Mouse (Mus musculus) intestine, postnatal 0 days (tissue): ENCODE measurements at regions not wholly inside any gene's neighbourhood (a gene's known extent, or its start where the extent isn't known, plus 50 kb on each side); places are given as distances from the start of the nearest gene placed in this dataset.
A peak's percentile ranks its signal among the peaks of the same experiment; 100 is the strongest.

ENCODE experiments used
- ATAC-seq: fragments of 200-750 bp; cut with Nextera tagmentation; 2 replicates; pipeline ENCODE4 v1.8.0; 2017; ENCODE audit warnings: mild to moderate bottlenecking, moderate TSS enrichment, moderate library complexity
- H3K27ac ChIP-seq: fragments of 300-500 bp; sonication (generic); 2 replicates; pipeline ENCODE4 v1.5.1; 2014; ENCODE audit warnings: mild to moderate bottlenecking, low read depth, low read length, moderate library complexity
- H3K27me3 ChIP-seq: fragments of 300-500 bp; sonication (generic); replicated peaks from 2 replicates; pipeline ENCODE4 v1.6.1; 2014; ENCODE audit warnings: low read length, mixed read lengths; ENCODE audit not compliant: control insufficient read depth, insufficient read depth
- H3K36me3 ChIP-seq: fragments of 300-500 bp; sonication (generic); 2 replicates; pipeline ENCODE4 v1.6.1; 2014; ENCODE audit warnings: mild to moderate bottlenecking, moderate library complexity; ENCODE audit not compliant: control insufficient read depth, insufficient read depth
- H3K4me1 ChIP-seq: fragments of 300-500 bp; sonication (generic); replicated peaks from 2 replicates; pipeline ENCODE4 v1.6.1; 2014; ENCODE audit warnings: antibody characterized with exemption, low read length, mixed read lengths; ENCODE audit not compliant: control insufficient read depth, insufficient read depth
- H3K4me2 ChIP-seq: fragments of 300-500 bp; sonication (generic); replicated peaks from 2 replicates; pipeline ENCODE4 v1.6.1; 2014; ENCODE audit warnings: low read depth, mild to moderate bottlenecking, moderate library complexity
- H3K4me3 ChIP-seq: fragments of 300-500 bp; sonication (generic); 2 replicates; pipeline ENCODE4 v1.5.1; 2014; ENCODE audit warnings: low read depth, low read length
- H3K9ac ChIP-seq: fragments of 300-500 bp; sonication (generic); 2 replicates; pipeline ENCODE4 v1.6.1; 2014; ENCODE audit warnings: mild to moderate bottlenecking, low read depth, low read length
- H3K9me3 ChIP-seq: fragments of 300-500 bp; sonication (generic); 2 replicates; pipeline ENCODE4 v1.6.1; 2016; ENCODE audit warnings: mixed run types; ENCODE audit not compliant: control insufficient read depth
- CTCF ChIP-seq: sonication (generic); IDR thresholded peaks from 2 replicates; pipeline ENCODE4 v1.5.1; 2016; ENCODE audit warnings: low read depth, mild to moderate bottlenecking, control low read depth, antibody characterized with exemption, moderate library complexity
- WGBS: fragments of 180-500 bp; shearing (Covaris S2); extraction: QIAGEN DNeasy Blood & Tissue Kit; methylation state at CpG from one replicate; pipeline ENCODE4 v1.1.7; 2014; 5-methylcytosine and 5-hydroxymethylcytosine counted together

GRCm38 (mm10) chr3:42110976-42111847 lies 368.8 kb downstream of the D3Ertd751e start:
- H3K36me3 ChIP-seq = no peaks in the 10 kb centered on the region
- no peaks in the 10 kb centered on the region for H3K9me3 ChIP-seq
- peak; percentile 83 for TF ChIP-seq CTCF
- whole genome bisulfite sequencing = 39% methylated on average over 13 of the region's 13 CpGs
- no peak overlapping the region; the same call in 1 of the 2 replicates for H3K4me2 ChIP-seq
- H3K4me1 ChIP-seq = no peaks in the 10 kb centered on the region
- no peak for ATAC-seq
- H3K27ac ChIP-seq = no peak overlapping the region
- H3K9ac ChIP-seq = no peak overlapping the region
- no peaks in the 10 kb centered on the region for H3K27me3 ChIP-seq
- H3K4me3 ChIP-seq = no peak overlapping the region

DNA sequence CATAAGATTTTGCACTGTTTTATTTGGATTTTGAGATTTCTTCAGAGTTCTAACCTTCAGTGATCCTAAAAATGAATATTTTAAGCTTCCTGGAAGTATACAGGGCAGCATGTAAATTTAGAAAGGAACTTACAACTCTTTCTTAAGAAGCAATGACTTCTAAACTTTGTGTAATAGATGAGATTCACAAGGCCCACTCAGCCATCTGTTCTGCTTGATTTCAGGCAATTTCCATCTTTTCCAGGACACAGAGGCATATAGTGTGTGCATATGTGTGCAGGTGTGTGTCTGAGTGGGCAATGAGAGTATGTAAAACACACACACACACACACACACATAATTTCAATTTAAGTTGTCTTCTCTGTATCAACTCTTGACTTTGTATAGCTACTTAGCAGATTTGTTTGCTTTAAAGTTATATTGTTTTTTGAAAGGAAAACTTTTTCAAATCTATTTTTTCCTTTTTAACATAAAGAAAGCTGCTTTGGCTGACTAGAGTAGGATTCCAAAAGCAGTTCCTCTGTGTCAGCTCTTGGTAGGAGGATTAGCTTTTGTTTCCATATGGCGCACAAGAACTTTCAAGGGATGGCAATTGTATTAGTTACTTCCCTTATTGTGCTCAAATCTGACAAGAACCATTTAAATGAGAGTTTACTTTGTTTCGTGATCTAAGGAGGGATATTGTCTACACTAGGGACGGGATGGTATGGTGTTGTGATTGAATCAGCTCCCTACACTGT lies 387.6 kb downstream of the D3Ertd751e start:
- WGBS = 86% methylated on average over 3 of the region's 3 CpGs
- no peak for ATAC-seq
- Histone ChIP-seq H3K4me1 (no peaks in the 10 kb centered on the region), H3K9me3 (no peaks in the 10 kb centered on the region), H3K27ac (no peak overlapping the region), H3K4me2 (no peak overlapping the region), H3K4me3 (no peak overlapping the region), H3K27me3 (no peaks in the 10 kb centered on the region), H3K9ac (no peak overlapping the region), H3K36me3 (no peaks in the 10 kb centered on the region)
- no peak for TF ChIP-seq CTCF

DNA sequence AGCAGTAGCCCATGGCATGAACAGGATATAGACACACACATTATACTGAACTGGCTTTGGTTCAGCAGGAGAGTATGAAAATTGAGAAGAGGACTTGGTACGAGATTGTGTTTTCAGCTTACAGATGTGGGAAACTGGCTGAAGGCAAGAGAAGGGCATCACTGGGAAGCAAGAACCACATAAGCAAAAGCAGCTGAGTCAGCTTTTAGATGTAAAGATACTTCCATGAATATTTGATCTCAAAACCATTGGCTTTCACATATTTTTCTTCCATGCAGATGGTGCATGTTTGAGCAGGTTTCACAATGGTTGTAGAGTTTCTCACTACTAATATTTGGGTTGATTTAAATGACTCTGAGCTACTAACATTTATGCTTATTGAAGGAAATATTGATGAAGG lies 389.9 kb downstream of the D3Ertd751e start:
- no peak for ATAC-seq
- Histone ChIP-seq H3K9me3 (no peaks in the 10 kb centered on the region), H3K27me3 (no peaks in the 10 kb centered on the region), H3K36me3 (no peaks in the 10 kb centered on the region), H3K4me1 (no peaks in the 10 kb centered on the region), H3K9ac (no peak overlapping the region), H3K4me3 (no peak overlapping the region), H3K27ac (no peak overlapping the region), H3K4me2 (no peak overlapping the region)
- WGBS = 88% methylated on average over 1 of the region's 1 CpGs
- no peak for TF ChIP-seq CTCF

DNA sequence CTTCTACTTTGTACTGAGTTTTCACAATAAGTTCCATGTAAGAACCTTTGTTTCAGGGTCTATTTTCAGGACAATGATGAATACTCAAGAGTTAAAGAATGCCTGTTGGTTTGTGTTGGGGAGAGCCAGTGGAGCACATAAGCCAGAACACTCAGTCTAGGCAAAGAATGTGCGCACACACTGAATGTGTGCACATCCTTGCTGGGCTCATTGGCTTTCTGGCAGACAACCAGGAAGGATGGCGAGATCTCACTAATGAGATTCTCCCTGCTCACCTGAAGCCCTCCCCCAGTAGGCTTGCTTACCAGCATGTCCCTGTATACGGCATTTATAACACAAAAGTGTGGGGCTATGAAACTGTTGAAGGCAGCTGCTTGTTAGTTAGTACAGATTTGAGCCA lies 411.0 kb downstream of the D3Ertd751e start:
- Histone ChIP-seq H3K36me3 (no peaks in the 10 kb centered on the region), H3K9ac (no peak overlapping the region), H3K4me1 (no peaks in the 10 kb centered on the region), H3K27ac (no peak overlapping the region), H3K4me2 (no peak overlapping the region), H3K4me3 (no peak overlapping the region), H3K9me3 (no peaks in the 10 kb centered on the region), H3K27me3 (no peaks in the 10 kb centered on the region)
- no peak for ATAC-seq
- TF ChIP-seq CTCF = no peak
- 86% methylated on average over 3 of the region's 3 CpGs for WGBS

DNA sequence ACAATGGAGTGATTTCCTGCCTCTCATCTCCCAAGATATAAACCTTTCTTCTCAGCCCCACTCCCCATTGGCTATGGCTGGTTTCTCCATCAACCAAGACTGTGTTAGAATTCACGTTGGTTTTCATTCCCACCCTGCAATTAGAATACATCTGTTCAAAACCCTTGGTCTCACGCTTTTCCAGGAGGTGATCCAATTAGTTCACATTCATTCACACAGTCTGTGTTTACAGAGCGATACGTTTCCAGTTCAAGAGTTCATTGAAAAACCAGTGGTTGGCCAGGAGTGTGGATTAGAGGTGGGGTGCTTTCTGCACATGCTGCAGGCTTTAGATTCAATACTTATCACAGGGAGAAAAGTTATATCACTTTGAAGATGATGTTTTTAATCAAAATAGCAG lies 412.5 kb downstream of the D3Ertd751e start:
- Histone ChIP-seq H3K36me3 (no peaks in the 10 kb centered on the region), H3K4me3 (no peak overlapping the region), H3K27me3 (no peaks in the 10 kb centered on the region), H3K4me2 (no peak overlapping the region), H3K27ac (no peak overlapping the region), H3K4me1 (no peaks in the 10 kb centered on the region), H3K9me3 (no peaks in the 10 kb centered on the region), H3K9ac (no peak overlapping the region)
- no peak for TF ChIP-seq CTCF
- 68% methylated on average over 4 of the region's 4 CpGs for WGBS
- ATAC-seq = no peak

GRCm38 (mm10) chr3:42163666-42164065 lies 421.3 kb downstream of the D3Ertd751e start:
- Histone ChIP-seq H3K9ac (no peak overlapping the region), H3K36me3 (no peaks in the 10 kb centered on the region), H3K4me3 (no peak overlapping the region), H3K9me3 (no peaks in the 10 kb centered on the region), H3K4me1 (no peaks in the 10 kb centered on the region), H3K4me2 (no peak overlapping the region), H3K27ac (no peak overlapping the region), H3K27me3 (no peaks in the 10 kb centered on the region)
- no peak for ATAC-seq
- 63% methylated on average over 3 of the region's 3 CpGs for WGBS
- no peak for TF ChIP-seq CTCF
